In the genomic region with DNA sequence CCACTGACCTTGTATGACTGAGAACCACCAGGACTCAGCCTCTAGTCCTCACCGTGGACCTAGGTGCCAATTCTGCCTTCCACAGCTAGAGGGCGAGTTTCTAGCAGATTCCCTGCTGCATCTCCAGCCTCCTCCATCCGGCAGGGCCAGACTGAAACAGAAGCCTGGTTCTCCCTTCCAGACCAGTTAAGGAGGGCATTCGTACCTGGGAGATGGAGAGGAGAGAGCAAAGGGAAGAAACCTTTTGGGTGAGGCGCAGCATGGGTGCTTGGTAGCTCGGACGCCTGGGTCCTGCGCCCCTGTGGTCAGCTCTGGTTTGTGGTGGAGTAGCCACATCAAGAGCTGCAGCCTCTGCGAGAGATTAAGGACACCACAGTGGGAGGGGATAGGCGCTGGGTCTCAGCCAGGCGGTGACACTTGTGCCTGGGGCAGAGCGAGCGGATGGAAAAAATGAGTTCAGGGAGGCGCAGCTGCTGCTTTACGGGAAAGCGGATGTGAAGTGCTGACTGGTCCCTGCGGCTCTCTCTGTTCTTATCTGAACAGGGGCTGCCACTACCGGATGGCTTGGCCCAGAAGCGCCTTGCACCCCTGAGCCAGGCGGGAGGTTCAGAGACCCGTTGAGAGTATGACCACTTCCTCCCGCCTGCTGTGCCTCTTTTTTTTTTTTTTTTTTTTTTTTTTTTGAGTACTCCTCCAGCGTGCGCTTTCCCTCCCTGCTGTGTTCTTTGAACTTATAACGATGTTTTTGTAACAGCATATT, we compare ENCODE assay signal across 8 mouse cellular contexts. TPM values are rescaled to one million over a fixed set of nuclear protein-coding genes. Genes with fewer than 3 reads are reported as not detected.
DNase-seq lines count a peak whose midpoint lies in the region; ATAC-seq and TF ChIP-seq lines count a peak whose summit lies in the region.

No protein-coding gene starts in this region.

- peak overlapping the region; percentile 70 for H3K4me3 ChIP-seq in gastrocnemius, adult 2 months
- peak overlapping the region; percentile 47 for H3K4me3 ChIP-seq in hindbrain, postnatal 0 days (ENCODE audit: low read length)

- H3K4me2 ChIP-seq in hindbrain, postnatal 0 days (ENCODE audit: low read depth, low read length) = peak overlapping the region; percentile 79

- intact Hi-C loops in gastrocnemius, adult 2 months (cut with DNase I) = loop anchor here (1.0 kb wide), 1 partner anchor 44 kb away; no protein-coding TSS in a partner anchor

- 0% methylated on average over 25 of the region's 25 CpGs for WGBS in hindbrain, postnatal 0 days

- ATAC-seq in common myeloid progenitor, adult 5-6 weeks (replicated peaks; ENCODE audit: low read depth, poor library complexity, severe bottlenecking) = peak; percentile 90
- ATAC-seq in hindbrain, postnatal 0 days = peak; percentile 94

- no peaks in the 10 kb centered on the region for H3K9me3 ChIP-seq in hindbrain, postnatal 0 days (ENCODE audit: low read length)

- peak overlapping the region; percentile 77 for H3K27ac ChIP-seq in gastrocnemius, adult 2 months
- peak overlapping the region; percentile 81 for H3K27ac ChIP-seq in hindbrain, postnatal 0 days

- H3K4me1 ChIP-seq in hindbrain, postnatal 0 days (ENCODE audit: insufficient read depth, low read length) = 0 out of 2 replicates have a peak, but pooled peaks cover 3% of the 10 kb centered on the region

- no peaks in the 10 kb centered on the region for H3K36me3 ChIP-seq in hindbrain, postnatal 0 days (ENCODE audit: insufficient read depth, low read length)

- DNase-seq in ZHBTc4 (ENCODE audit: low read depth, low spot score) = peak; percentile 91
- peak; percentile 87 for DNase-seq in gastrocnemius, adult 2 months
- DNase-seq in hindbrain, postnatal 0 days (ENCODE audit: low spot score) = peak; percentile 91
- peak; percentile 86 to 88 for DNase-seq in left cerebral cortex, adult 18-20 months (ENCODE audit: low spot score in 2 of 2)
- DNase-seq in lung, postnatal 4 days = peak; percentile 86 to 90
- DNase-seq in retina, postnatal 1 day = peak; percentile 96
- peak; percentile 87 for DNase-seq in thymus, postnatal 4 days

- no peaks in the 10 kb centered on the region for H3K27me3 ChIP-seq in hindbrain, postnatal 0 days (ENCODE audit: insufficient read depth, low read length)

- TF ChIP-seq CTCF in gastrocnemius, adult 2 months (IDR thresholded peaks at IDR 0.05) = peak; percentile 84
- TF ChIP-seq CTCF in hindbrain, postnatal 0 days (IDR thresholded peaks at IDR 0.05; ENCODE audit: low read depth) = peak; percentile 93

- H3K9ac ChIP-seq in hindbrain, postnatal 0 days (replicated peaks; ENCODE audit: low read length) = peak overlapping the region; percentile 69

RNA-seq across cellular contexts. Expression of a gene that starts 14.9 kb away (rescaled TPM):
- total RNA-seq in common myeloid progenitor, adult 5-6 weeks (2017) = not detected in 2 replicates
- not detected for total RNA-seq in gastrocnemius, adult 2 months (2021)
- 1.2 and 2.2 TPM in 2 replicates for total RNA-seq in hindbrain, postnatal 0 days (2014; rRNA removed)
- polyA plus RNA-seq in hindbrain, postnatal 0 days (2015; fragmentation: Nextera tagmentation; extraction: Ambion mirVana) = 1.1 and 1.6 TPM in 2 replicates
- 1 to 10 TPM; 4.4 to 4.8 TPM for total RNA-seq in left cerebral cortex, adult 18-20 months (2021)

RNA-seq across cellular contexts. Expression of a gene that starts 17.2 kb away (rescaled TPM):
- not detected in 2 replicates for total RNA-seq in common myeloid progenitor, adult 5-6 weeks (2017)
- not detected for total RNA-seq in gastrocnemius, adult 2 months (2021)
- not detected in 2 replicates for total RNA-seq in hindbrain, postnatal 0 days (2014; rRNA removed)
- polyA plus RNA-seq in hindbrain, postnatal 0 days (2015; fragmentation: Nextera tagmentation; extraction: Ambion mirVana) = not detected in 2 replicates
- under 1 TPM in 1 of 2 experiments, not detected in 1; 0.16 TPM for total RNA-seq in left cerebral cortex, adult 18-20 months (2021)

RNA-seq across cellular contexts. Expression of a gene that starts 44.9 kb away (rescaled TPM):
- total RNA-seq in common myeloid progenitor, adult 5-6 weeks (2017) = not detected in 2 replicates
- total RNA-seq in gastrocnemius, adult 2 months (2021) = under 1 TPM; 0.03 to 0.06 TPM
- not detected in 2 replicates for total RNA-seq in hindbrain, postnatal 0 days (2014; rRNA removed)
- polyA plus RNA-seq in hindbrain, postnatal 0 days (2015; fragmentation: Nextera tagmentation; extraction: Ambion mirVana) = not detected in 2 replicates
- under 1 TPM; 0.02 to 0.07 TPM for total RNA-seq in left cerebral cortex, adult 18-20 months (2021)

Comparison
In these comparisons a context has a peak if more than half of its experiments do, and no peak if none do; other contexts are left out.
1. Peak in every context shown above with its lines: DNase-seq, ATAC-seq, H3K4me3 ChIP-seq and H3K27ac ChIP-seq.